Mouse (Mus musculus) heart, postnatal 10 days (tissue): Measurements from ENCODE around the gene Sdk2. TPM values are rescaled to one million over a fixed set of nuclear protein-coding genes. Genes with fewer than 3 reads are reported as not detected.

Experiments used
- DNase-seq, 2 experiments: peaks; one replicate each; pipeline ENCODE4 v3.0.0; 2021
- intact Hi-C: fragments of 180-260 bp; cut with DNase I; formaldehyde crosslinking; loops from one replicate; pipeline ENCODE4 v1.15.1; 2025
- total RNA-seq, 2 experiments: library from RNA; stranded (reverse); gene quantifications; 2 replicates each; pipeline ENCODE4 v1.2.3; 2021

Gene Sdk2
- total RNA-seq, 2 experiments from 2014 or later = 5.0 to 5.3 TPM

- intact Hi-C loops = loop anchor here (1.0 kb wide), 1 partner anchor 56 kb away; no protein-coding TSS in a partner anchor
- peak; percentile 86 to 87 for DNase-seq
Measured at GRCm38 (mm10) chr11:113751484-113752084, 315.3 kb downstream of the Sdk2 start, which contains the start of gene Cdc42ep4. Gene Cdc42ep4, minus strand, starts transcription at chr11:113751881.

- intact Hi-C loops = loop anchor here (1.0 kb wide), 1 partner anchor 56 kb away; no protein-coding TSS in a partner anchor
- peak; percentile 78 to 82 for DNase-seq
Measured at GRCm38 (mm10) chr11:113750571-113751483, 316.0 kb downstream of the Sdk2 start.

- peak in 1 of 2 experiments; percentile 31 for DNase-seq
- intact Hi-C loops = no loop called here
Measured at GRCm38 (mm10) chr11:113749749-113750351, 317.0 kb downstream of the Sdk2 start.

- DNase-seq = peak in 1 of 2 experiments; percentile 58
- intact Hi-C loops = no loop called here
Measured at GRCm38 (mm10) chr11:113748797-113749521, 317.9 kb downstream of the Sdk2 start.

- intact Hi-C loops = no loop called here
- no peak for DNase-seq
Measured at GRCm38 (mm10) chr11:113747725-113748380, 319.0 kb downstream of the Sdk2 start.

- DNase-seq = peak in 1 of 2 experiments; percentile 54
- intact Hi-C loops = no loop called here
Measured at GRCm38 (mm10) chr11:113747056-113747455, 319.8 kb downstream of the Sdk2 start.

GRCm38 (mm10) chr11:113745961-113746360 lies 320.9 kb downstream of the Sdk2 start:
- intact Hi-C loops = no loop called here
- no peak for DNase-seq

- intact Hi-C loops = no loop called here
- DNase-seq = no peak
Measured at GRCm38 (mm10) chr11:113742998-113743397, 323.8 kb downstream of the Sdk2 start.

- DNase-seq = no peak
- intact Hi-C loops = no loop called here
Measured at GRCm38 (mm10) chr11:113740100-113740499, 326.7 kb downstream of the Sdk2 start.

GRCm38 (mm10) chr11:113739213-113739612 lies 327.6 kb downstream of the Sdk2 start:
- intact Hi-C loops = no loop called here
- DNase-seq = peak in 1 of 2 experiments; percentile 61

GRCm38 (mm10) chr11:113737912-113738311 lies 328.9 kb downstream of the Sdk2 start:
- no peak for DNase-seq
- intact Hi-C loops = no loop called here

GRCm38 (mm10) chr11:113737553-113737854 lies 329.3 kb downstream of the Sdk2 start:
- no peak for DNase-seq
- intact Hi-C loops = no loop called here

GRCm38 (mm10) chr11:113736848-113737552 lies 329.8 kb downstream of the Sdk2 start:
- no peak for DNase-seq
- intact Hi-C loops = no loop called here

- intact Hi-C loops = no loop called here
- DNase-seq = no peak
Measured at GRCm38 (mm10) chr11:113735151-113735550, 331.7 kb downstream of the Sdk2 start.

- no peak for DNase-seq
- intact Hi-C loops = loop anchor here (2.0 kb wide), 1 partner anchor 29 kb away; no protein-coding TSS in a partner anchor
Measured at GRCm38 (mm10) chr11:113733631-113734364, 333.0 kb downstream of the Sdk2 start.

GRCm38 (mm10) chr11:113731945-113732612 lies 334.8 kb downstream of the Sdk2 start:
- intact Hi-C loops = loop anchor here (2.0 kb wide), 1 partner anchor 27 kb away; no protein-coding TSS in a partner anchor
- no peak for DNase-seq

- no peak for DNase-seq
- intact Hi-C loops = no loop called here
Measured at GRCm38 (mm10) chr11:113730879-113731278, 336.0 kb downstream of the Sdk2 start.

- DNase-seq = no peak
- intact Hi-C loops = no loop called here
Measured at GRCm38 (mm10) chr11:113729917-113730316, 336.9 kb downstream of the Sdk2 start.
